In genomic region chr1:146967534-146967933, GRCm38 (mm10) we compare ENCODE assay signal across 14 mouse cellular contexts.
"Had no signal": no experiment of that assay in that cellular context is flagged by ENCODE, and none has a peak within 500 bp of the region (broad histone marks: within the 10 kb centered on the region; RNA-seq: fewer than 3 reads in every experiment).

No protein-coding gene starts in this region.

- H3K27me3 ChIP-seq: kidney, embryonic 15.5 days; liver, embryonic 13.5 days; stomach, embryonic 15.5 days had no signal

- H3K9me3 ChIP-seq: kidney, embryonic 15.5 days; liver, embryonic 13.5 days; stomach, embryonic 15.5 days had no signal

- H3K36me3 ChIP-seq: kidney, embryonic 15.5 days; liver, embryonic 13.5 days; stomach, embryonic 15.5 days had no signal

- H3K4me1 ChIP-seq: kidney, embryonic 15.5 days; liver, embryonic 13.5 days; stomach, embryonic 15.5 days had no signal

- H3K4me2 ChIP-seq: kidney, embryonic 15.5 days; liver, embryonic 13.5 days; midbrain, embryonic 11.5 days; stomach, embryonic 15.5 days had no signal

- H3K4me3 ChIP-seq: kidney, embryonic 15.5 days; left cerebral cortex, adult 2 months; liver, embryonic 13.5 days; stomach, embryonic 15.5 days had no signal

- H3K27ac ChIP-seq: kidney, embryonic 15.5 days; left cerebral cortex, adult 2 months; liver, embryonic 13.5 days; stomach, embryonic 15.5 days had no signal

- DNase-seq: kidney, adult 8-10 months; kidney, postnatal 10 days; kidney, postnatal 36 days; layer of hippocampus, postnatal 36 days; liver, embryonic 13.5 days; lung, adult 2 months; lung, postnatal 14 days; lung, postnatal 4 days; midbrain, embryonic 14.5 days; thymus, postnatal 25 days had no signal

- H3K9ac ChIP-seq: kidney, embryonic 15.5 days; liver, embryonic 13.5 days; stomach, embryonic 15.5 days had no signal
